Mouse (Mus musculus) kidney, adult 18-20 months (tissue): ENCODE data around the gene Rpl28.

Experiments used
- DNase-seq: peaks from one replicate; pipeline ENCODE4 v3.0.0; 2021

Rpl28 gene

GRCm38 (mm10) chr7:4792278-4793212, at the start of gene Rpl28:
Gene Rpl28 (plus strand): TSS chr7:4792874.
- peak; percentile 95 for DNase-seq

- DNase-seq, result no peak
Measured at GRCm38 (mm10) chr7:4743354-4743753, 49.3 kb upstream of the Rpl28 start.

DNA sequence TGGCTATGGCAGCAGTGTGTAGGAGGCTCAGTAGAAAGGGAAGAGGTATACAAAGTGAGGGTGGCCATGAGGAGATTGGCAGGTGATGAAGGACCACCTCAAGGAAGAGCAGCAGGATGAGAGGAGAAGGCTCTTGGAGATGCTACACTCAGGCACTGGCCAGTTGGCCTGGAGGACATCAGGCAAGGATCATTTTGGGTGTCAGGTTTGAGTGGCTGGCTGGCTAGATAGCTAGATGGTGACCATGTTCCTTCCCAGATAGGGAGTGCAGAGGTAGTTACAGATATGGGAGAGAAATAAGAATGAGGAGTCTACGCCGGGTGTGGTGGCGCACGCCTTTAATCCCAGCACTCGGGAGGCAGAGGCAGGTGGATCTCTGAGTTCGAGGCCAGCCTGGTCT, 47.8 kb upstream of the Rpl28 start:
- DNase-seq, result no peak

DNA sequence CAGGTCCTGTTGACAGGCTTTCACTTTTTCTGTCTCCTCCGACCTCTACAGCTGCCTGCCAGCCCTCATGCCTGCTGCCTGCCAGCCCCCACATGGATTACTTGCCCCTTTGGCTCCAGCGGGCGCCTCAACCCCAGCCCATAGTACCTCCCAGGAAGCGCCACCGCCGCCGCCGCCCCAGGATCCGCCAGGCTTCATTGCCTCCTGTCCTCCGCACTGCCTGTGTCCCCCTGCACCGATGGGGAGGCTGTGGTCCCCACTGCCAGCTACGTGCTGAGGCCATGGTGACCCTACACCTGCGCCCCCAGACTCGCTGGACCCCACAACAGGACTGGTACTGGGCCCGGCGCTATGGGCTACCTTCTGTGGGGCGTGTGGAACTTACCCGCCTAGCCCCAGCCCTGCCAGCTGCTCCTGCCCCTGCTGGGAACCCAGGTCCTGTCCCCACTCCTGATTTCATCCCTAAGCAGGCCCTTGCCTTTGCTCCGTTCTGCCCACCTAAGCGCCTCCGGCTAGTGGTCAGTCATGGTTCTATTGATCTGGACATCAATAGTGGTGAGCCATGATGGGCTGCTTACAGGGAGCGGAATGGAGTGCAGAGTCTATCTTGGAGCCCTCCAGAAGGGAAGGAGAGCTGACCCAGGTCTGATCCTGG, 46.2 kb upstream of the Rpl28 start:
- no peak for DNase-seq

- DNase-seq, result no peak
Measured at GRCm38 (mm10) chr7:4747156-4747899, 45.3 kb upstream of the Rpl28 start.

DNA sequence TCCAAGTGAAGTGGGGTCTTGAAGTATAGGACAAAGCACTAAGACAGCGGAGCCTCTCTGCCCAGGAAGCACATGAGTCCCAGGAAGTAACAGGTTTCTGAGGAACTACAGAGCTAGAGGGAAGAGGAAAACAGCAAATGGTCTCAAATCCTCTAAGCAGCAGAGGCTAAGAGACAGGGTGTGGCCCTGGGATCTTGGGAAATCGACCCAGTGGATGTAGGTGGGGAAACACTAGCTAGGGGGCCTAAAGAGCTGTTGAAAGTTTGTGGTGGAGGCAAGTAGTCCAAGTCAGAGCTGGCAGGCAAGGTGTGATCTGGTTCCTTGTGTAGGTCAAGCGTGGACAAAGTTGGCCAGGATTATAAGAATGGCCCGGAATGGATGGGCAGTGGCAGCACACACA, 44.4 kb upstream of the Rpl28 start:
- no peak for DNase-seq

DNA sequence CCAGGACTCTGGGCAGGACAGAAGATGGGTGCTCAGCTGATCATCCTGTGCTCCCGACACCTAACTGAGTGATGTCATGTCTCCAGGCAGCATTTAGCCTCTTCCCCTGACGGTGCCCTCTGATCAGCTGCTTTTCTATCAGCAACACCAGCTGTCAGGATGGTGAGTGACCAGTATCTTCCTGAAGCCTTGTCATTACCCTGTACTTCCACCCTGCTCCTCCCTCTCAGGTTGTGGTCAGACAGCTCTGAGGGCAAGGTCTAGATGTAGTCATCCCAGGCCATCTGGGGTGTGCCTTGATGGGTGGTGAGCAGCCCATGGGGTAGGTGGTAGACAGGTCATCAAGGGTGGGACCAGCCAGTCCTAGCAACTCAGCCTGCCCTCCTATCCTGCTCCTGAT, 43.5 kb upstream of the Rpl28 start:
- no peak for DNase-seq

DNA sequence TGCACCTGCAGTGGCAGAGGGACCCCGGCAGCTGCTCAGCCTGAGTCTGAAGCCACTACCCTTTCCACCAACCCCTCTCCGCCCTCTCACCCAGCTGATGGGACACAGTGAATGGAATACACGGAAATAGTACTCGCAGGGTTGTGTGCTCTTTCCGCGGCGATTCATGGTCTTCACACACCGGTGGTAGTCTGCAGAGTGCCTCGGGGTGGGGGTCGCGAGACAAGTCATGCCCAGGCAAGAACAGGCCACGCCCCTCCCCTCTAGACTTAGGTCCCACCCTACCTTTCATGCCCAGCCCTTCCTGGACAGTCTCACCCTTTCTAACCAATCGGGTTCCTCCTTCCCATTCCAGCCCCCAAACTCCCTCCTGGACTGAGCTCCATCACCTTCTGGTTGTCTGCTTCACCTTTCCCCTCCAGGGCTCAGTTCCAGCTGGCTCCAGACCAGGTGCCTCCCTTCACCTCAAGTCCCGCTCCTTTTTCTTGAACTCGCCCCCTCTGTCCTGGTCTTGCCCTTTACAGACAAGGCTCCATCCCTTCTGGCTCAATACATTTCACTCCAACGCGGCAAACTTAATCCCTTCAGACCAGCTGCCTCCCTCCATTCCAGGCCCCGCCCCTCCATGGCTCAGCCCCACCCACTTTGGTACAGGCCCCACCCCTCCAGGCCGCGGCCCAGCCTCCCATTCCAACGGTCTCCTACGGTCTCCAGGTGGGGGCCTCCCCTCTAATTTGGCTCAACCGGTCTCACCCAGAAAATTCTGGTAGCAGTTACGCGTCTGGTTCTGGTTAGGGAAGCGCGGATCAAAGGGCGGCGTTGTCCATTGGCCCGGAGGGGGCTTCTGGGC, 40.5 kb upstream of the Rpl28 start:
- DNase-seq, result peak; percentile 55

GRCm38 (mm10) chr7:4752821-4753570, 39.7 kb upstream of the Rpl28 start, which contains the start of gene Cox6b2:
Gene Cox6b2 (minus strand): TSS chr7:4753094.
- DNase-seq, result peak; percentile 77

GRCm38 (mm10) chr7:4759670-4760069, 33.0 kb upstream of the Rpl28 start:
- DNase-seq, result no peak

- no peak for DNase-seq
Measured at GRCm38 (mm10) chr7:4764946-4765710, 27.5 kb upstream of the Rpl28 start.

DNA sequence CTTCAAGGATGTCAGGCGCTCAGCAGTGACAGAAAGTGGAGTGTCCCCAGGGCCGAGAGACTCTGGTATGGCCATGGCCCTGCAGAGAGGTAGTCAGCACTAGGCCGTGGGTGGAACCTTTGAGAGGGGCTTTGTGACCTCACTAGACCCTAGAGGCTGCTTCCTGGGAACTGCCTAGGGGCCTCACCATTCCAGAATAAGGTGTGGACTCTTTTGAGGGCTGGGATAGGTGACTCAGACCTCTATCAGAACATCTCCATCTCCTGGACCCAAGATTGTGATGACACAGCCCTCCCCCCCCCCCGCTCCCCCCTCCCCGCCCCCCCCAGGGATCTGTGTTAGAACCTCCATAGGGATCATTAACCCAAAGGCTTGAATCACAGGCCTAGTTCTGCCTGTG, 21.5 kb upstream of the Rpl28 start, which contains the start of gene Fam71e2:
Gene Fam71e2, minus strand, starts transcription at position 101 of the 400 bp plus-strand sequence.
- DNase-seq, result no peak

DNA sequence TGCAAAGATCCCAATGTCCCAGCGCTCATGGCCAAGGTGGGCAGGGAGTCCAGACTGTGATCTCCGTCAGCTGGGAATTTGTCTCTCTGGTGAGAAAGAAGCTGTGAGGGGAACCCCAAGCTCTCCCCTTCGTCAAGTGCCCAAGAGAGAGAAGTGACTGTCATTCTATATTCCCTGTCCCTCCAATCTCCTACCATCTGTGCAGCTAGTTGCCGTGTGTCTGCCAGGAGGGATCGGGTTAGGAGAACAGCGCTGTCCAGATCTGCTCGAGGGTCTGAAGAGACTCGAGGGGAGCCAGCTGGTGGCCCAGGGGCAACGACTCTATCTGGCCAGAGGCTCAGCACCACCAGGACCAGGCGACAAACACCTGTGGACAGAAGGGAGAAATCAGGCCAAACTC, 16.5 kb upstream of the Rpl28 start:
- DNase-seq, result no peak

- peak; percentile 57 for DNase-seq
Measured at GRCm38 (mm10) chr7:4776861-4777830, 15.5 kb upstream of the Rpl28 start.

DNA sequence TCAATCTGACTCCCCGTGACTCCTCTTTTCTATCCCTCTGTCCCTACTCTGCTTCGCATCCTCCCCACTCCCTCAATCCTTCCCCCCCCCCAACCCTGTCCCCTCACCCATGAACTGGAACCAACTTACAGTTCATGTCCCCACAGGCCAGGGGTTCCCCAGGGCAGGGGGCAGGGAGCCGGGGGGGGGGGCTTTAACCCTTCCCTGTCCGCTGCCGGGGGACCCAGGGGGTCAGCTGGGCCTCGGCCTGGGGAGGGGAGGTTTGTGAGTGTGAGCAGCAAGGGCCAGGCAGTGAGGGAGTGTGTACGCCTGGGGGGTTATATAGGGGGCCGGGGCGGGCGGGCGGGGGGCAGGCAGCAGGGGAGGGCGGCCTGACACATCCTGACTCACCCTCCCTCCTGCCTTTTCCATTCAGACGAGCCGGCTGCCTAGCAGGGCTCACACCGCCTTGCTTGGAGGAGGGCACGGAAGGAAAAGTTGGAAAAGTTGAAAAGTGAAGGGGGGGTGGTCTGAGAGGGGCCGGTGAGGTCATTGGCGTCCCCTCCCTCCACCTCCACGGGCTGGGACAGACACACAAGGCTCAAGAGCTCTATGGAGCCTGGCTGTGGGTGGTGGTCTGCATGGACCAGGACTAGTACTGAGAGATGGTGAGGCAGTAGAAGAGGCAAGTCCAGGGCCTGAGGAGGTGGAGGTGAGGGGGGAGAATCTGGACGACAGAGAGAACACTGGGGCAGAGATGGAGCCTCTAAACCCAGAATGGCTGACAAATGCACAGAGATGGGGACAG, 14.6 kb upstream of the Rpl28 start:
- DNase-seq, result no peak

GRCm38 (mm10) chr7:4779921-4780320, 12.8 kb upstream of the Rpl28 start:
- DNase-seq, result no peak

- DNase-seq, result no peak
Measured at GRCm38 (mm10) chr7:4782130-4782529, 10.5 kb upstream of the Rpl28 start.

GRCm38 (mm10) chr7:4782759-4783158, 9.9 kb upstream of the Rpl28 start, which contains the start of the genes Il11 and Tmem190:
Gene Il11 (minus strand): TSS chr7:4782859.
Gene Tmem190 (plus strand): TSS chr7:4782937.
- DNase-seq, result no peak
